Mouse (Mus musculus) testis, adult 2 months (tissue): ENCODE data around the gene Fgf22. TPM values are rescaled to one million over a fixed set of nuclear protein-coding genes. Genes with fewer than 3 reads are reported as not detected.

Source experiments
- H3K27ac ChIP-seq: fragments of 200-500 bp; 2 replicates; pipeline ENCODE4 v1.5.1; 2012; ENCODE audit warnings: low read depth, low read length; ENCODE audit not compliant: control insufficient read depth, insufficient read depth
- H3K27me3 ChIP-seq: fragments of 200-500 bp; 2 replicates; pipeline ENCODE4 v1.6.1; 2012; ENCODE audit warnings: mild to moderate bottlenecking, low read length, moderate library complexity; ENCODE audit not compliant: control insufficient read depth, insufficient read depth
- H3K36me3 ChIP-seq: fragments of 200-500 bp; 2 replicates; pipeline ENCODE4 v1.6.1; 2012; ENCODE audit warnings: mild to moderate bottlenecking, low read length; ENCODE audit not compliant: control insufficient read depth, insufficient read depth
- H3K4me1 ChIP-seq: fragments of 200-500 bp; 2 replicates; pipeline ENCODE4 v1.6.1; 2012; ENCODE audit warnings: low read length; ENCODE audit not compliant: control insufficient read depth, insufficient read depth
- H3K4me3 ChIP-seq: fragments of 200-500 bp; 2 replicates; pipeline ENCODE4 v1.5.1; 2012; ENCODE audit warnings: low read depth, mild to moderate bottlenecking, low read length, moderate library complexity, mixed read lengths; ENCODE audit not compliant: control insufficient read depth
- CTCF ChIP-seq: fragments of 200-500 bp; IDR thresholded peaks from 2 replicates; pipeline ENCODE4 v1.5.1; 2012; ENCODE audit warnings: low read depth, mild to moderate bottlenecking, inconsistent platforms, low read length, moderate library complexity; ENCODE audit not compliant: control insufficient read depth, insufficient read depth, insufficient replicate concordance
- POLR2A ChIP-seq: fragments of 200-500 bp; IDR thresholded peaks from 2 replicates; pipeline ENCODE4 v1.6.1; 2012; ENCODE audit warnings: low read depth, mild to moderate bottlenecking, inconsistent platforms, low read length, moderate library complexity; ENCODE audit not compliant: control insufficient read depth
- polyA plus RNA-seq: library from polyadenylated mRNA; depleted of rRNA; stranded (reverse); fragments of >200 nt; gene quantifications from 2 replicates; pipeline ENCODE4 v1.2.3, GENCODE M21; 2012

Gene Fgf22
- polyA plus RNA-seq, 1 experiment, result 0.28 TPM

DNA sequence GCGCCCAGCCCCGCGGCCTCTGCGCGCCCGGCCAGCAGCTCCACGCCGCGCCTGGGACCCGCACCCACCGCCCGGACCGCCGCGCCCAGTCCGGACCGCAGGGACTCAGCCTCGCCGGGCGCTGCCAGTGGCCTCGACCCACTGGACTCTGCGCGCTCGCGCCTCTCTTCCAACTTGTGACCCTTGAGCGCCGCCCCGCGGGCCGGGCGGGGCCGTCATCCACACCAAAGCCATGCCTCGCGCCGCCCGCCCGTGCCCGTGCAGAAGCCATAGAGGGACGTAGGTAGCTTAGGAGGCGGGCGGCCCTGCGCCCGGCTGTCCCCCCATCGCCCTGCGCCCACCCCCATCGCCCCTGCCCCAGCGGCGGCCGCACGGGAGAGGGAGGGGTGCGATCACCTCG lies 19.5 kb upstream of the Fgf22 start:
- peak overlapping the region; percentile 33 for H3K4me3 ChIP-seq
- no peaks in the 10 kb centered on the region for H3K27me3 ChIP-seq
- peaks cover 23% of the 10 kb centered on the region for H3K4me1 ChIP-seq
- no peak overlapping the region for H3K27ac ChIP-seq
- H3K36me3 ChIP-seq, result no peaks in the 10 kb centered on the region
- TF ChIP-seq POLR2A, result no peak
- TF ChIP-seq CTCF, result no peak

DNA sequence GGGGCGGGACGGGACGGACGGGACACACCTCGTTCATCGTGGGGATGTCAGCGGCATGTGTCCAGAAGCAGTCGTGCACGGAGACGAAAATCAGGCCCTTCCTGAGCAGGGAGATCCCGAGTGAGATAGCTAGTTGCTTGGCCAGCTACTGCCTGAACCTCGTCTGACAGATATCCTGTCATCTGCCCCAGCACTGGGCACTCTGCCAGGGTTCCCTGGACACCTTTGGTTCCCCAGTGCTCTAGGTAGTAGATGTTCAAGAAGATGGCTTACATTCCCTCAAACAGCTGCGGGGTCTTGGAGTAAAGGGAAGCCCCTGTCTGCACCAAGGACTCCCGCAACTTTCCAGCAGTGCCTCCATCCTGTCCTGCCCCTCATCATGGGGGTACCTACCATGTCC lies 18.2 kb upstream of the Fgf22 start:
- TF ChIP-seq CTCF (no peak), POLR2A (no peak)
- no peaks in the 10 kb centered on the region for H3K27me3 ChIP-seq
- peaks cover 23% of the 10 kb centered on the region for H3K4me1 ChIP-seq
- no peak overlapping the region for H3K4me3 ChIP-seq
- H3K36me3 ChIP-seq, result no peaks in the 10 kb centered on the region; the same call in none of the 2 replicates
- H3K27ac ChIP-seq, result no peak overlapping the region

DNA sequence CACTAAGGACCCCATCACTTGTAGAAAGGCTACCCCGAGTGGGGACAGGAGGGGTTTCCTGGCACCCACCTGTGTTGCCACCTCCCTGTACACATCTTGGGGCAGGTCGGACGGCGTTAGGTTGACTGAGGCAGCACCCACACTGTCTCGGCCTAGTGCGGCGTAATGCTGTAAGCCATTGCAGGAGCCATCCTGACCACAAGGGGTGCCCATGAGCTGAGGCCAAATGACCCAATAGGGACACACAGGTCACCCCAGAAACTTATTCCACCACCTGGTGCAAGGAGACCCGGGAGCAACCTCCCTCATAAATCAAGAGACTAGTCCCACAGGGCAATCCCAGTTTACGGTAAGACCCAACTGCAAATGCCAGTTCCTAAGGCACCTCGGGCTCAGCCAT lies 16.6 kb upstream of the Fgf22 start:
- TF ChIP-seq CTCF (peak; percentile 66; the same call in 1 of the 2 replicates), POLR2A (no peak)
- Histone ChIP-seq H3K4me3 (no peak overlapping the region), H3K4me1 (peaks cover 23% of the 10 kb centered on the region), H3K27me3 (no peaks in the 10 kb centered on the region), H3K27ac (no peak overlapping the region), H3K36me3 (no peaks in the 10 kb centered on the region; the same call in none of the 2 replicates)

DNA sequence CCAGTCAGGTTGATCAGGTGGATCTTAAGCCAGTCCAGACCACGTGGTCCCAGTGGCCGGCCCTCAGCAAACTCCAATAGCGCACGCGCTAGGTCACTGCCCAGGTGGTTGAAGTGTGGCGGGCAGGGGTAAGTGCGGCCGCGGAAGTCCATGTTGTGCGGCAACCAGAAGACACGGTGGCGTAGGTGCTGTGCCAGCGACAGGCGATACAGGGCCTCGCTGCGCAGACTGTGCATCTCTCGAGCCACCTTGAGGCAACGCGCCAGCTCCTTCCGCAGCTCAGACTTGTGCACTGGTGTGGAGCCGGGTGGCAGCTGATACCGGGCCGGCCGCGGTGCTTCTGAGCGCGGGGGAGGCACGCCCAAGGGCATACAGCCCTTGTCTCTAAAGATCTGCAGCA lies 15.6 kb upstream of the Fgf22 start:
- Histone ChIP-seq H3K36me3 (no peaks in the 10 kb centered on the region; the same call in none of the 2 replicates), H3K27me3 (no peaks in the 10 kb centered on the region), H3K4me3 (no peak overlapping the region), H3K4me1 (peaks cover 23% of the 10 kb centered on the region), H3K27ac (no peak overlapping the region)
- TF ChIP-seq CTCF (no peak), POLR2A (no peak)

DNA sequence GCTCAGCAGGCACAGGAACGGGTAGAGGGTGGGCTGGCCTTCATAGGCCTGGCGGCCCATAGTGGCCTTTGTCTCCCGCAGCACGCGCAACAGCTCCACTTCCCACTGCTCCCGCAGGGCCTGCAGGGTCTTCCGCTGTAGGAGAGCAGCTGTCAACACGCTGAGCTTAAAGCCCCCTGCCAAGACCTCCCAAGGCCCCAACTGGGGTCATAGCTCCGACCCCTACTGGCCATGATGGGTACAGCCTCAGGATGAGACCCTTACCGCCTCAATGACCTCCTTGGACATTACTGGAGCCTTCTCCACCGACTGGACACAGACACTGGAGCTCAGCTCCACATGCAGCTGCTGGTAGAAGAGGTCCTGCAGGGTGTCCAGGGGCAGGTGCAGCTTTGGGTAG lies 14.0 kb upstream of the Fgf22 start:
- Histone ChIP-seq H3K4me3 (no peak overlapping the region), H3K36me3 (no peaks in the 10 kb centered on the region; the same call in none of the 2 replicates), H3K27ac (no peak overlapping the region)

DNA sequence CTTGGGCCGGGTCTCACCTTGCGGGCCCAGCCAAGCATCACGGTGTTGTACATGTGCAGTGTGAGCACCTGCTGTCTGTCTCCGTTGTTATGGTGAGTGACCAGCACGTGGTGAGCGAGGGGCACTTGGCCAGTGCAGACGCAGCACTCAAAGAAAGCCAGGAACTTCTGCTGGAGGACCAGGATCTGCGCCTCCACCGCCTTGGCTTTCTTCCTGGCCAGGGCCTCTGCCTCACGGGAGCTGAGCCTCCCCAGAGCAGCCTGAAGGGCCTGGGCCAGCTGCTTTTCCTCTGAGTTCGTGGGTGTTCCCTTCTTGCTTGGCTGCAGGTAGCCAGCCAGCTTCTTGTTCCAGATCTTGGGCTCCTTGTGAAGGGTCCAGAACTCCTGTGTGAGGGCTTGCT lies 11.7 kb upstream of the Fgf22 start:
- TF ChIP-seq POLR2A, result no peak
- Histone ChIP-seq H3K27me3 (no peaks in the 10 kb centered on the region), H3K36me3 (no peaks in the 10 kb centered on the region; the same call in none of the 2 replicates)

More for the DNA sequence above, 14.0 kb upstream of the Fgf22 start:
- Histone ChIP-seq H3K4me1 (peaks cover 16% of the 10 kb centered on the region), H3K27me3 (no peaks in the 10 kb centered on the region)
- TF ChIP-seq POLR2A, result no peak
- 0 out of 2 replicates have a peak, but pooled peaks have one; percentile 4 for TF ChIP-seq CTCF

DNA sequence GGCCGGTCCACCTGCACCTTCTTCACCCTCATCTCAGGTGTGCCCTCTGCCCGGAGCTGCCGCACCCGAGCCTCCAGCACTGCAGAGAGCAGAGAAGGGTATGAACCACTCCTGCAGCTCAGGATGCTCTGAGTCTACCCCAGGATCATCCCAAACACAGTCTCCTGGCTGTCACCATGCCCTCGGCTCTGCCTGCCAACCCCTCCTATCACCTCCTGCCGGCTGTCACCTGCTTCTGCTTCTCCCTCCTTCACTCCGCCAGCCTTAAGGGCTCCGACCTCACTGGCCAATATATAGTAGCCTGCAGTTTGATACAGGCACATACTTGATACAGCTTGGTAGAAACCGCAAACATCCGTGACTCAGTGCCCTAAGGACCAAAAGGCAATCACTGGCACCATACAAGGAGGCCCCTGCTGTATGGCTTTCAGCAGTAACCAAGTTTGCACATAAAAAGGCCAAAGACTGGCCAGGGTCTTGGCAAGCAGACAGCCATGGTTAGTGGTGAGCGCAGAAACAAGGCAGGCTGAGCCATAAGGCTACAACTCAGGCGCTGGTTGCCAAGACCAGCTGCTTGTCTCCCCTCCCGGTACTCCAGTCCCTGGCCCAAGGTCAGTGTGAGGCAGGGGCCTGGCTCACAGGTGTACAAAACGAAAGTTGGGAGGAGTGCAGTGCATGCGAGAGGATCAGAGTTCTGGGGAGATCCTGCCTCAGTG lies 11.1 kb upstream of the Fgf22 start:
- no peak overlapping the region for H3K4me3 ChIP-seq
- TF ChIP-seq CTCF (no peak), POLR2A (no peak)
- no peaks in the 10 kb centered on the region; the same call in none of the 2 replicates for H3K36me3 ChIP-seq
- H3K27me3 ChIP-seq, result no peaks in the 10 kb centered on the region
- H3K4me1 ChIP-seq, result peaks cover 4% of the 10 kb centered on the region
- H3K27ac ChIP-seq, result no peak overlapping the region

More for the DNA sequence above, 11.7 kb upstream of the Fgf22 start:
- Histone ChIP-seq H3K4me1 (peaks cover 5% of the 10 kb centered on the region), H3K4me3 (no peak overlapping the region), H3K27ac (no peak overlapping the region)
